Mouse (Mus musculus) liver, embryonic 11.5 days (tissue): ENCODE results near the gene Ptprm. TPM values are rescaled to one million over a fixed set of nuclear protein-coding genes. Genes with fewer than 3 reads are reported as not detected.

Experiments used
- ATAC-seq: fragments of 200-750 bp; cut with Nextera tagmentation; replicated peaks from 2 replicates; pipeline ENCODE4 v1.8.0; 2017; ENCODE audit warnings: moderate number of reproducible peaks, mild to moderate bottlenecking, moderate TSS enrichment, moderate library complexity; ENCODE audit not compliant: low FRiP score
- DNase-seq: peaks from one replicate; pipeline ENCODE4 v3.0.0-alpha.2; 2017; ENCODE audit warnings: low spot score
- H3K27ac ChIP-seq: fragments of 300-500 bp; sonication (generic); 2 replicates; pipeline ENCODE4 v1.5.1; 2014; ENCODE audit warnings: mild to moderate bottlenecking, low read depth, low read length, control low read depth
- H3K27me3 ChIP-seq: fragments of 300-500 bp; sonication (generic); replicated peaks from 2 replicates; pipeline ENCODE4 v1.6.1; 2014; ENCODE audit warnings: low read length, mixed read lengths; ENCODE audit not compliant: control insufficient read depth, insufficient read depth
- H3K36me3 ChIP-seq: fragments of 300-500 bp; sonication (generic); 2 replicates; pipeline ENCODE4 v1.6.1; 2014; ENCODE audit warnings: mild to moderate bottlenecking, low read length, moderate library complexity, mixed read lengths; ENCODE audit not compliant: control insufficient read depth, insufficient read depth
- H3K4me1 ChIP-seq: fragments of 300-500 bp; sonication (generic); replicated peaks from 2 replicates; pipeline ENCODE4 v1.6.1; 2014; ENCODE audit warnings: low read length, mixed read lengths; ENCODE audit not compliant: control insufficient read depth, insufficient read depth
- H3K4me2 ChIP-seq: fragments of 300-500 bp; sonication (generic); 2 replicates; pipeline ENCODE4 v1.6.1; 2014; ENCODE audit warnings: mild to moderate bottlenecking, control low read depth, moderate library complexity
- H3K4me3 ChIP-seq: fragments of 300-500 bp; sonication (generic); 2 replicates; pipeline ENCODE4 v1.5.1; 2014; ENCODE audit warnings: low read depth, low read length, control low read depth
- H3K9ac ChIP-seq: fragments of 300-500 bp; sonication (generic); 2 replicates; pipeline ENCODE4 v1.6.1; 2014; ENCODE audit warnings: low read depth, low read length, control low read depth
- H3K9me3 ChIP-seq: fragments of 300-500 bp; sonication (generic); 2 replicates; pipeline ENCODE4 v1.6.1; 2016; ENCODE audit warnings: low read length, inconsistent platforms, mixed read lengths; ENCODE audit not compliant: control insufficient read depth
- WGBS: fragments of 180-500 bp; shearing (Covaris S2); extraction: QIAGEN DNeasy Blood & Tissue Kit; methylation state at CpG from one replicate; pipeline ENCODE4 v1.1.7; 2014; 5-methylcytosine and 5-hydroxymethylcytosine counted together
- polyA plus RNA-seq: library from polyadenylated mRNA; unstranded; fragments of >200 nt; fragmentation: Nextera tagmentation; extraction: Ambion mirVana; gene quantifications from 2 replicates; pipeline ENCODE4 v1.2.1, GENCODE M21; 2014

Ptprm gene
- polyA plus RNA-seq, 1 experiment from 2014 or later, result 5.7 TPM

- WGBS, result 71% methylated on average over 26 of the region's 26 CpGs
- Histone ChIP-seq H3K4me2 (no peak overlapping the region), H3K9ac (no peak overlapping the region), H3K27ac (no peak overlapping the region), H3K4me3 (no peak overlapping the region), H3K9me3 (no peaks in the 10 kb centered on the region), H3K27me3 (no peaks in the 10 kb centered on the region), H3K4me1 (no peaks in the 10 kb centered on the region), H3K36me3 (no peaks in the 10 kb centered on the region; the same call in 1 of the 2 replicates)
- no peak for DNase-seq
- no peak for ATAC-seq
Observed at GRCm38 (mm10) chr17:66761326-66762296, 592.6 kb downstream of the Ptprm start.

GRCm38 (mm10) chr17:66757025-66757511, 597.2 kb downstream of the Ptprm start:
- H3K36me3 ChIP-seq, result no peaks in the 10 kb centered on the region; the same call in 1 of the 2 replicates
- no peaks in the 10 kb centered on the region for H3K4me1 ChIP-seq
- H3K4me2 ChIP-seq, result peak overlapping the region; percentile 45
- no peaks in the 10 kb centered on the region for H3K27me3 ChIP-seq
- H3K4me3 ChIP-seq, result no peak overlapping the region; the same call in 1 of the 2 replicates
- H3K27ac ChIP-seq, result no peak overlapping the region
- DNase-seq, result no peak
- WGBS, result 57% methylated on average over 10 of the region's 10 CpGs
- no peak overlapping the region for H3K9ac ChIP-seq
- ATAC-seq, result no peak
- H3K9me3 ChIP-seq, result no peaks in the 10 kb centered on the region

GRCm38 (mm10) chr17:66756500-66756899, 597.8 kb downstream of the Ptprm start:
- Histone ChIP-seq H3K27ac (no peak overlapping the region), H3K9me3 (no peaks in the 10 kb centered on the region), H3K36me3 (no peaks in the 10 kb centered on the region; the same call in 1 of the 2 replicates), H3K4me3 (no peak overlapping the region), H3K4me2 (peak overlapping the region; percentile 45; the same call in 1 of the 2 replicates), H3K4me1 (no peaks in the 10 kb centered on the region), H3K9ac (no peak overlapping the region), H3K27me3 (no peaks in the 10 kb centered on the region)
- ATAC-seq (no peak), DNase-seq (no peak)
- 67% methylated on average over 9 of the region's 9 CpGs for WGBS

- DNase-seq (peak; percentile 40), ATAC-seq (no peak; the same call in 1 of the 2 replicates)
- Histone ChIP-seq H3K4me1 (no peaks in the 10 kb centered on the region), H3K4me3 (no peak overlapping the region), H3K27me3 (no peaks in the 10 kb centered on the region), H3K36me3 (no peaks in the 10 kb centered on the region; the same call in 1 of the 2 replicates), H3K9ac (no peak overlapping the region), H3K4me2 (no peak overlapping the region), H3K27ac (no peak overlapping the region), H3K9me3 (no peaks in the 10 kb centered on the region)
- WGBS, result 30% methylated on average over 3 of the region's 3 CpGs
Observed at GRCm38 (mm10) chr17:66755191-66755654, 599.0 kb downstream of the Ptprm start.

- Histone ChIP-seq H3K4me2 (no peak overlapping the region), H3K4me1 (no peaks in the 10 kb centered on the region), H3K27me3 (no peaks in the 10 kb centered on the region), H3K9ac (no peak overlapping the region), H3K9me3 (no peaks in the 10 kb centered on the region), H3K4me3 (no peak overlapping the region), H3K36me3 (no peaks in the 10 kb centered on the region), H3K27ac (no peak overlapping the region)
- no peak for ATAC-seq
- no peak for DNase-seq
- WGBS, result 77% methylated on average over 9 of the region's 9 CpGs
Observed at GRCm38 (mm10) chr17:66754208-66754865, 599.9 kb downstream of the Ptprm start.

- Histone ChIP-seq H3K27ac (no peak overlapping the region), H3K9me3 (no peaks in the 10 kb centered on the region), H3K4me3 (no peak overlapping the region), H3K9ac (no peak overlapping the region), H3K4me1 (no peaks in the 10 kb centered on the region), H3K36me3 (no peaks in the 10 kb centered on the region), H3K27me3 (no peaks in the 10 kb centered on the region), H3K4me2 (no peak overlapping the region)
- 87% methylated on average over 8 of the region's 8 CpGs for whole genome bisulfite sequencing
- no peak for DNase-seq
- no peak for ATAC-seq
Observed at GRCm38 (mm10) chr17:66751746-66752145, 602.5 kb downstream of the Ptprm start.

GRCm38 (mm10) chr17:66750481-66751206, 603.6 kb downstream of the Ptprm start:
- Histone ChIP-seq H3K4me3 (no peak overlapping the region), H3K9ac (no peak overlapping the region), H3K27ac (no peak overlapping the region), H3K27me3 (no peaks in the 10 kb centered on the region), H3K4me2 (no peak overlapping the region), H3K9me3 (no peaks in the 10 kb centered on the region), H3K4me1 (no peaks in the 10 kb centered on the region), H3K36me3 (no peaks in the 10 kb centered on the region)
- no peak for DNase-seq
- 72% methylated on average over 4 of the region's 4 CpGs for WGBS
- ATAC-seq, result no peak

GRCm38 (mm10) chr17:66749976-66750375, 604.3 kb downstream of the Ptprm start:
- Histone ChIP-seq H3K27ac (no peak overlapping the region), H3K27me3 (no peaks in the 10 kb centered on the region), H3K4me3 (no peak overlapping the region), H3K36me3 (no peaks in the 10 kb centered on the region), H3K4me1 (no peaks in the 10 kb centered on the region), H3K4me2 (no peak overlapping the region), H3K9ac (no peak overlapping the region), H3K9me3 (no peaks in the 10 kb centered on the region)
- WGBS, result 77% methylated on average over 7 of the region's 7 CpGs
- no peak for ATAC-seq
- DNase-seq, result no peak
